Mouse (Mus musculus) MEL (cell line): ENCODE data around the gene Slc12a8. TPM values are rescaled to one million over a fixed set of nuclear protein-coding genes. Genes with fewer than 3 reads are reported as not detected.

Source experiments
- DNase-seq: peaks from one replicate; pipeline ENCODE4 v3.0.0; 2011; ENCODE audit warnings: low read depth, low spot score
- H3K27ac ChIP-seq: 2 replicates; pipeline ENCODE4 v1.5.1; 2012; ENCODE audit warnings: low read depth, mild to moderate bottlenecking, control low read depth, low read length, moderate library complexity; ENCODE audit not compliant: control insufficient read depth
- H3K27me3 ChIP-seq, 2 experiments: fragments of 150-350 bp in 1 of 2; sonication (generic) in 1 of 2; 2 replicates each; pipeline ENCODE4 v1.6.1; 2012; ENCODE audit warnings: low read length in 2 of 2, mild to moderate bottlenecking in 2 of 2, improper control_type of control experiment in 1 of 2, moderate library complexity in 1 of 2; ENCODE audit not compliant: insufficient read depth in 2 of 2, control insufficient read depth in 1 of 2
- H3K36me3 ChIP-seq, 2 experiments: 2 replicates each; pipeline ENCODE4 v1.6.1; 2012 to 2014; ENCODE audit warnings: low read length in 2 of 2, improper control_type of control experiment in 1 of 2, inconsistent platforms in 1 of 2, mild to moderate bottlenecking in 1 of 2; ENCODE audit not compliant: insufficient read depth in 2 of 2, control insufficient read depth in 1 of 2
- H3K4me1 ChIP-seq, 2 experiments: fragments of 150-350 bp in 1 of 2; sonication (generic) in 1 of 2; 2 replicates each; pipeline ENCODE4 v1.6.1; 2012; ENCODE audit warnings: low read length in 2 of 2, improper control_type of control experiment in 1 of 2, mild to moderate bottlenecking in 1 of 2; ENCODE audit not compliant: insufficient read depth in 2 of 2, control insufficient read depth in 1 of 2
- H3K4me3 ChIP-seq, 2 experiments: fragments of 150-350 bp in 1 of 2; sonication (generic) in 1 of 2; 2 replicates each; pipeline ENCODE4 v1.5.1; 2012; ENCODE audit warnings: low read depth in 2 of 2, low read length in 2 of 2, mild to moderate bottlenecking in 2 of 2, moderate library complexity in 2 of 2, control low read depth in 1 of 2, improper control_type of control experiment in 1 of 2; ENCODE audit not compliant: control insufficient read depth in 1 of 2, insufficient read depth in 1 of 2
- H3K79me2 ChIP-seq: 2 replicates; pipeline ENCODE4 v1.6.1; 2012; ENCODE audit warnings: mild to moderate bottlenecking, low read length, moderate library complexity; ENCODE audit not compliant: control insufficient read depth, poor library complexity, insufficient read depth
- H3K9ac ChIP-seq: 2 replicates; pipeline ENCODE4 v1.6.1; 2012; ENCODE audit warnings: low read depth, mild to moderate bottlenecking, control low read depth, low read length, moderate library complexity; ENCODE audit not compliant: control insufficient read depth, poor library complexity, severe bottlenecking
- H3K9me3 ChIP-seq: fragments of 150-350 bp; sonication (generic); replicated peaks from 2 replicates; pipeline ENCODE4 v1.6.1; 2012; ENCODE audit warnings: mild to moderate bottlenecking, low read length, improper control_type of control experiment, moderate library complexity; ENCODE audit not compliant: insufficient read depth
- BHLHE40 ChIP-seq: IDR thresholded peaks from 2 replicates; pipeline ENCODE4 v1.6.1; 2012; ENCODE audit warnings: low read depth, mild to moderate bottlenecking, inconsistent platforms, low read length, improper control_type of control experiment, borderline replicate concordance
- CHD2 ChIP-seq: IDR thresholded peaks from 2 replicates; pipeline ENCODE4 v1.6.1; 2011; ENCODE audit warnings: low read length, improper control_type of control experiment
- ELF1 ChIP-seq: IDR thresholded peaks from 2 replicates; pipeline ENCODE4 v1.6.1; 2014; ENCODE audit warnings: low read depth, mild to moderate bottlenecking, inconsistent platforms, low read length, improper control_type of control experiment, moderate library complexity
- GATA1 ChIP-seq: IDR thresholded peaks from 2 replicates; pipeline ENCODE4 v1.6.1; 2011; ENCODE audit warnings: low read depth, low read length, improper control_type of control experiment
- HCFC1 ChIP-seq: IDR thresholded peaks from 2 replicates; pipeline ENCODE4 v1.6.1; 2012; ENCODE audit warnings: low read depth, mild to moderate bottlenecking, inconsistent platforms, low read length, improper control_type of control experiment, moderate library complexity
- JUND ChIP-seq: IDR thresholded peaks from 2 replicates; pipeline ENCODE4 v1.6.1; 2011; ENCODE audit warnings: low read depth, mild to moderate bottlenecking, improper control_type of control experiment, low read length
- MAFK ChIP-seq: IDR thresholded peaks from 2 replicates; pipeline ENCODE4 v1.6.1; 2011; ENCODE audit warnings: low read depth, mild to moderate bottlenecking, low read length, improper control_type of control experiment, borderline replicate concordance
- MAX ChIP-seq: IDR thresholded peaks from 2 replicates; pipeline ENCODE4 v1.6.1; 2011; ENCODE audit warnings: low read length, improper control_type of control experiment
- MAZ ChIP-seq: IDR thresholded peaks from 2 replicates; pipeline ENCODE4 v1.6.1; 2012; ENCODE audit warnings: low read depth, mild to moderate bottlenecking, inconsistent platforms, low read length, improper control_type of control experiment
- MYC ChIP-seq: IDR thresholded peaks from 2 replicates; pipeline ENCODE4 v1.6.1; 2011; ENCODE audit warnings: low read depth, mild to moderate bottlenecking, low read length, improper control_type of control experiment, moderate library complexity
- NELFE ChIP-seq: IDR thresholded peaks from 2 replicates; pipeline ENCODE4 v1.6.1; 2011; ENCODE audit warnings: low read depth, low read length, improper control_type of control experiment
- POLR2AphosphoS2 ChIP-seq: IDR thresholded peaks from 2 replicates; pipeline ENCODE4 v1.6.1; 2011; ENCODE audit warnings: low read length, improper control_type of control experiment
- POLR2AphosphoS5 ChIP-seq: IDR thresholded peaks from 2 replicates; pipeline ENCODE4 v1.6.1; 2012; ENCODE audit warnings: low read depth, borderline replicate concordance, mild to moderate bottlenecking, inconsistent platforms, low read length, moderate library complexity, mixed read lengths
- RAD21 ChIP-seq: IDR thresholded peaks from 2 replicates; pipeline ENCODE4 v1.6.1; 2011; ENCODE audit warnings: mild to moderate bottlenecking, low read depth, low read length, improper control_type of control experiment
- SIN3A ChIP-seq: IDR thresholded peaks from 2 replicates; pipeline ENCODE4 v1.6.1; 2012; ENCODE audit warnings: low read length, improper control_type of control experiment, inconsistent platforms
- USF1 ChIP-seq: IDR thresholded peaks from 2 replicates; pipeline ENCODE4 v1.6.1; 2014; ENCODE audit warnings: low read depth, mild to moderate bottlenecking, inconsistent platforms, low read length, improper control_type of control experiment, moderate library complexity
- USF2 ChIP-seq, 2 experiments: IDR thresholded peaks; 2 replicates each; pipeline ENCODE4 v1.6.1; 2011 to 2012; ENCODE audit warnings: improper control_type of control experiment in 2 of 2, low read length in 2 of 2, borderline replicate concordance in 1 of 2, inconsistent platforms in 1 of 2, low read depth in 1 of 2, mild to moderate bottlenecking in 1 of 2; ENCODE audit not compliant: insufficient read depth in 1 of 2
- polyA plus RNA-seq, 2 experiments: library from polyadenylated mRNA; stranded (reverse) in 1 of 2; unstranded in 1 of 2; fragments of >175 nt in 1 of 2; fragments of >200 nt in 1 of 2; gene quantifications; 2 replicates each; pipeline versions ENCODE4 v1.2.1 to v1.2.4; 2012; ENCODE audit warnings: low replicate concordance in 2 of 2, low read depth in 1 of 2; ENCODE audit not compliant: insufficient read length in 2 of 2, insufficient read depth in 1 of 2, missing spikeins in 1 of 2
- total RNA-seq: library from RNA; depleted of rRNA; stranded (reverse); fragments of 300-350 nt; gene quantifications from 2 replicates; pipeline ENCODE4 v1.2.3, GENCODE M21; 2012

Gene Slc12a8
- total and polyA plus RNA-seq, 3 experiments, result 0.29 TPM; not detected in 2

DNA sequence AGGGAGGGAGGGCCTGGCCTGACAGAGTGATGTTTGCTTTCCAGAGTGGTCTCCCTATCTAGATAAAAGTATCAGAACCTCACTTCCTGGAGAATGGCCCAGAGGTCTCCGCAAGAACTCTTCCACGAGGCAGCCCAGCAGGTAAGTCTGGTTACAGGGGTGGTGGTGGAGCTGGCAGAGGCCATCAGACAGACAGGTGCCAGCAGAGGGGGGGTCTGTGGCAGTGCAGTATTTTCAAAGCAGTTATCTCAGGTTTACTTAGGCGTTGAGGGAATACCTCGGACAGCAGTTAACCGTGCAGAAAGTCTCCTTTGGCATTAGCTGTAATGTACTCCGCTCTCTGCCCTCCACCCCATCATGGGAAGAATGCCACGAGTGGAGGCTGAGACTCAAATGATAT, 1.1 kb downstream of the Slc12a8 start:
- H3K79me2 ChIP-seq, result no peaks in the 10 kb centered on the region
- no peak for DNase-seq
- no peak overlapping the region for H3K9ac ChIP-seq
- H3K36me3 ChIP-seq, result no peaks in the 10 kb centered on the region
- no peak overlapping the region for H3K27ac ChIP-seq
- TF ChIP-seq SIN3A, result no peak
- no peak for TF ChIP-seq BHLHE40
- no peak for TF ChIP-seq USF1
- TF ChIP-seq, all 39 proteins: peak for 0
- Histone ChIP-seq H3K4me1 (no peaks in the 10 kb centered on the region), H3K4me3 (no peak overlapping the region), H3K27me3 (no peaks in the 10 kb centered on the region; a peak in 2 of 4 replicates), H3K9me3 (no peaks in the 10 kb centered on the region)

DNA sequence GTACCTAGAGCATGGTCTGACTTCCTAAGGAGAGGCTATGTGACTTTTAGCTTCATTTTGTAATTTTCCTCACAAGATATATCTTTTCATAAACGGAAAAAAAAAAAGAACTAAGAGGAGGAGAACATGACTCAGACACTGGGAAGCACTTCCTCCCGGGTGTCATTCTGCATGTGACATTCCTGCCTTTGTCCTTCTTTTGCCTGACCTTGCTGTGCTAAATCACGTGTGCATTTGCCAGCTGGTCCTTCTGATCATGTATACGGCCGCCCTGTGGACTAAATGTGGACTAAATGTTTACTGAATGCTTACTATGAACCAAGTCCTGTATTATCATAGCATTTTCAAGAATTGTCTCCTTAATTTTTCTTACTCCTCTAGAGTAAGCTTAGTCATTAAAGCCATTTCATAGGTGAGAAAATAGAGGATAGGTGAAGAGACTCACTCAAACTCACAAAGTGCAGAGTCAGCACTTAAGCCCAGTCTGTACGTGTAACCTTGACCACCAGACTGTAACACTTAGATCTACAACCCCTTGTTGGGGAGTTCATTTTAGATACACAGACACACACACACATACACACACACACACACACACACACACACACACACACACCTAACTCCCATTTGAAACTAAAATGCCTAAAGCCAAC, 2.9 kb downstream of the Slc12a8 start:
- Histone ChIP-seq H3K27me3 (no peaks in the 10 kb centered on the region; a peak in 2 of 4 replicates), H3K9ac (no peak overlapping the region), H3K4me1 (no peaks in the 10 kb centered on the region), H3K36me3 (no peaks in the 10 kb centered on the region), H3K9me3 (no peaks in the 10 kb centered on the region), H3K4me3 (no peak overlapping the region), H3K79me2 (no peaks in the 10 kb centered on the region), H3K27ac (no peak overlapping the region)
- TF ChIP-seq RAD21 (no peak), USF2 (IDR thresholded peaks at IDR 0.05; ENCODE audit: borderline replicate concordance in 1 of 2, insufficient read depth in 1 of 2, low read depth in 1 of 2, low read length in 2 of 2) (no peak), CHD2 (no peak), MAFK (no peak), MAZ (no peak), ELF1 (no peak), JUND (no peak), HCFC1 (no peak), NELFE (no peak), MYC (no peak), GATA1 (no peak), POLR2AphosphoS5 (no peak), POLR2AphosphoS2 (no peak), MAX (no peak)
- DNase-seq, result no peak
